Mouse (Mus musculus) natural killer cell, adult 2 months (primary cell): ENCODE data around the gene Pebp1.

Experiments
- DNase-seq, 2 experiments: peaks; one replicate each; pipeline ENCODE4 v3.0.0; 2022; ENCODE audit warnings: low spot score in 2 of 2

Gene Pebp1

DNA sequence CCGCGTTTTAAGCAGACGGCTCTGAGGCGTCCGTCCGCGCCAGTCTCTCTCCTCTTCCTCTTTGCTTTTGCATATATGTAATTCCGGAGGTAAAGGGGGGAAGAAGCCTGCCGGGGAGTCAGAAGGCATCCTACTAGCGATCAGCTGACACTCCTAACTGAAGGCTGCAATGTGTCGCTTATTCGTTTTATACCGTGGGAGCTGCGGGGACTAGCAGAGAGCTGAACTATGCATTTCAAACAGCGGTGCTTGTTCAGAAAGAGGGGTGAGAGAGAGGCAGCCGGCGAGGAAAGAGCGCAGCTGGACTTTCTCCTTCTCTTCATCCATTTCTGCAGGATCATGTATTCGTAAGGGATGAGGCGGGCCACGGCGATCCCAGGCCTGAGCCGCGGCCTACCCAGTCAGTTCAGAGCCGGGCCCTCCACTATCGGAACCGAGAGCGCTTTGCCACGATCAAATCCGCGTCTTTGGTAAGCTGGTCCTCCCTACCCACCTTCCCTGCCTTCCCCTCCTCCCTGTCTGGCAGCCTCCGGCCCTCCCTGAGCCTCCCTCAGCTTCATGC lies 46.6 kb downstream of the Pebp1 start:
- DNase-seq: no peak

DNA sequence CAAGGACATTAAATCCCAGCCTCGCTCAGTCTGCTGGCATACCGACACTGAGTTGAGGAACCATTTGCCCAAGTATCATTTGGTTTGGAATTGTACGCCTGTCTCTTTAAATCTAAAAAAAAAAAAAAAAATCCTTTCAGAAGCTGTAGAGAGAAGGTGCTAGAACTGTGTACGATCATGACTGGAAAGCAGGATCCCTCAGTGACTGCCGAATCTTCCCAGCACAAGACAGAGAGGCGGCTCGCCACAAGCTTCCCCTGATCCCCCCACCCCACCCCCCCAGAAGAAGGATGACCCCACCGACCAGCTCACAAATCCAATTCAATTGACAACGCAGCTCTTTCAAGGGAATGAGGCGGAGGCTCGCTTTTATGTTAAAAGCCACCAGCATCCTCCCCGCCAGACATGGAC lies 47.1 kb downstream of the Pebp1 start:
- DNase-seq: no peak

DNA sequence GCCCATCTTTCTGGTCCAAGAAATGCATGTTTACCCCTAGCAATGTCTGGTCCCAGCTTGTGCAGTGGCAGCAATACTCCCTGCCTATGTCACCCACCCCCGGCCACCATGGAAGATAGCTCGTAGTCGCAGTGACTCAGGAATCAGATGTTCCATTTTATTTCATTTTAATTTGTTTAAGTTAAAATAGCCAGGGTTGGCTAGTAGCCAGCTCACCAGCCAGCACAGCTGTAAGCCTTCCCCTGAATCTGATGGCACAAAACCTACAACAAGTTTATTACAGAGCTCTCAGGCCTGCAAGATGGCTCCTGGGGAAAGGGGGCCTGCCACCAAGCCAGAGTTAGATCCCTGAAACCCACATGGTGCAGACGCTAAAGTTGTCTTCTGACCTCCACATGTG lies 48.3 kb downstream of the Pebp1 start:
- DNase-seq: no peak

DNA sequence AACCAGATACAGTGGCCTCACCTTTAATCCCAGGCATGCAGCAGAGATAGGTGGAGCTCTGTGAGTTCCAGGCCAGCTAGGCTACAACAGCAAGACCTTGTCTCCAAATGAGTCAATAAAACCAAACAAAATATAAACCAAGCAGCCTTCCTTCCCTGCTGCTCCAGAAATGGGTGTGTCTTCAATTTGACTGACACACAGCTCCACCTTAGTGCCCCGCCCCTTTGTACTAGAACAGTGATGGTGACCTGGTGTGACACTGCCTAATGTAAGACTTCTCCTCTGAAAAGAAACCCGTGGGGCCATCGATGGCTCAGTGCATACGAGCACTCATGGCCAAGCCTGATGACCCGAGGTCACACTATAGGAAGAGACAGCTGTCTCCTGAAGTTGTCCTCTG lies 50.9 kb downstream of the Pebp1 start:
- no peak for DNase-seq
